Mouse (Mus musculus) G1E (cell line): ENCODE data around the gene Snx8.

Source experiments
- CTCF ChIP-seq: IDR thresholded peaks from 2 replicates; pipeline ENCODE4 v1.5.1; 2012; ENCODE audit warnings: low read depth, low read length, inconsistent platforms, mixed read lengths
- GATA1 ChIP-seq: IDR thresholded peaks from 2 replicates; pipeline ENCODE4 v1.6.1; 2012; ENCODE audit warnings: borderline replicate concordance, low read length, inconsistent platforms, mixed read lengths
- GATA2 ChIP-seq: IDR thresholded peaks from 2 replicates; pipeline ENCODE4 v1.6.1; 2012; ENCODE audit warnings: low read depth, low read length, inconsistent platforms, borderline replicate concordance
- POLR2AphosphoS5 ChIP-seq: IDR thresholded peaks from 2 replicates; pipeline ENCODE4 v1.6.1; 2012; ENCODE audit warnings: low read depth, low read length, inconsistent platforms; ENCODE audit not compliant: insufficient replicate concordance
- TAL1 ChIP-seq: conservative IDR thresholded peaks from 2 replicates; pipeline ENCODE4 v1.6.1; 2012; ENCODE audit warnings: low read depth, low read length, inconsistent platforms, mixed read lengths

DNA sequence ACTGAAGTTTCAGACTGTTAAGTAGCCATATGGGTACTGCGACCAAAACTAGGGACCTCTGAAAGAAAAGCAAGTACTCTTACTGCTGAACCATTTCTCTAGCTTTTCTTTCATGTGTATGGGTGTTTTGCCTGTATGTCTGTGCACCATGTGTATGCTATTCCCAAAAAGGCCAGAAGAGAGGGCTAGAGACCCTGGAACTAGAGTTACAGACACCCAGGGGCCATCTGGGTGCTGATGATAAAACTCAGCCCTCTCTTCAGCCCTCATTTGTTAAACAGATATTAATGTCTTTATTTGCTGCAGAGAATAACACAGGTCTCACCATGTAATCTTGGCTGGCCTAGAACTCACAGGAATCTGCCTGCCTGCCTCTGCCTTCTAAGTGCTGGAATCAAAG is 4.6 kb downstream of the Snx8 start:
- TF ChIP-seq CTCF (no peak), TAL1 (no peak), GATA2 (no peak), POLR2AphosphoS5 (no peak), GATA1 (no peak)
